Mouse (Mus musculus): ENCODE measurements at regions not wholly inside any gene's neighbourhood (a gene's known extent, or its start where the extent isn't known, plus 50 kb on each side); places are given as distances from the start of the nearest gene placed in this dataset.

- DNase-seq (ENCODE audit: low spot score in 2 of 2) = no peak
These were observed 135.5 kb upstream of the Med13l start for GRCm38 (mm10) chr5:118424764-118425568.

DNA sequence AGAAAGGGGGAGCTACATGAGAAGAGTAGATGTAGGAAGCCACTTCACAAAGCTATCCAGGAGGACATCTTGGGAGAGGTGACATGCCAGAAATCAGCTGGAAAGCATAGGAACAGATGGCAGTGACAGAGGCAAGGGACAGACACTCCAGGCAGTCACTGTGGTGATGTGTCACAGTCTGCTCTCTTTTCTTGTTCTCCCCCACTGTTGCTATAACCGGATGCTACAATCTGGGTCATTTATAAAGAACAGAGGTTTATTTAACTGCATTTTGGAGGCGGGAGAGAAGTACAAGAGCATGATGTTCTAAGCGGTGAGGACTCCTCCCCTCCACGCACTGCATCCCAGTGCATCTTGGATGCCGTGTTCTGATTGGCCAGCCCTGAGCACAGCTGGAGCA, 133.8 kb upstream of the Med13l start:
- no peak for DNase-seq (ENCODE audit: low spot score in 2 of 2)

- no peak for DNase-seq (ENCODE audit: low spot score in 2 of 2)
These were observed 132.0 kb upstream of the Med13l start for GRCm38 (mm10) chr5:118428323-118429095.

- no peak for DNase-seq (ENCODE audit: low spot score in 2 of 2)
These were observed 126.9 kb upstream of the Med13l start for GRCm38 (mm10) chr5:118433599-118433998.

- no peak for DNase-seq (ENCODE audit: low spot score in 2 of 2)
These were observed 125.5 kb upstream of the Med13l start for GRCm38 (mm10) chr5:118434718-118435555.

- DNase-seq (ENCODE audit: low spot score in 2 of 2) = no peak
These were observed 124.9 kb upstream of the Med13l start for GRCm38 (mm10) chr5:118435556-118435950.

DNA sequence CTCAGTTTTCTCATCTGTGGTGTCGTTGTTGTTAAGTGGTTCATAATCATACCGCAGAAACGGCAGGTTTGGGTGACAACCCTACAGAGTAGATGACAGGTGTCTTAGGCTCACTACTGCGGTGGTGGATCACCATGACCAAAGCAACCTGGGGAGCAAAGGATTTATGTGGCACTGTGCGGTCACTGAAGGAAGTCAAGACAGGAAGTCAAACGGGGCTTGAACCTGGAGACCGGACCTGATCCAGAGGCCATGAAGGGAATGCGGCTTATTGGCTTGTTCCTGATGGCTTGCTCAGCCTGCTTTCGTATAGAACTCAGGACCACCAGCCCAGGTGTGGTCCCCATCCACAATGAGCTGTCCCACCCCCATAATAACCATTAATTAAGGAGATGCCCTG, 124.4 kb upstream of the Med13l start:
- DNase-seq (ENCODE audit: low spot score in 2 of 2) = no peak

- no peak for DNase-seq (ENCODE audit: low spot score in 2 of 2)
These were observed 123.8 kb upstream of the Med13l start for GRCm38 (mm10) chr5:118436474-118437306.

GRCm38 (mm10) chr5:118437307-118437610, 123.2 kb upstream of the Med13l start:
- DNase-seq (ENCODE audit: low spot score in 2 of 2) = no peak

DNA sequence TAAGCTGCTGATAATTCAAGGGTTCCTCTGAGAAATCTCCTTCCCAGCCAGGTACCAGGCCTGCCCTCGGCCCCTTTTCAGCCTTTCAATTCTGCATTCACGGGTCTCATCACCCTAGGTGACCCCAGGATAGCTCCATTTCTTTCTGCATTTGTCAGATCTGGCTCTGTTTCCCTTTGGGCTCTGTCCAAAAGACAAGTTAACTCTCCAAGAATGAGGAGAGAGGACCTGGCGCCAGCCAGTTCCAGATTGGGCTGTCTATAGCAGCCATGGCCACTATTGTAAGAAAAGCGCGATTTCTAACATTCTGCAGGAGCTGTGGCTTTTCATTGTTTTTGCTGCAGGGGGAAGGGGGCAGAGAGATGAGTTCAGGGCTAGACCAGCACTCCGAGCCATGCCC, 122.5 kb upstream of the Med13l start:
- no peak for DNase-seq (ENCODE audit: low spot score in 2 of 2)

GRCm38 (mm10) chr5:118444538-118445251, 115.8 kb upstream of the Med13l start:
- no peak for DNase-seq (ENCODE audit: low spot score in 2 of 2)

DNA sequence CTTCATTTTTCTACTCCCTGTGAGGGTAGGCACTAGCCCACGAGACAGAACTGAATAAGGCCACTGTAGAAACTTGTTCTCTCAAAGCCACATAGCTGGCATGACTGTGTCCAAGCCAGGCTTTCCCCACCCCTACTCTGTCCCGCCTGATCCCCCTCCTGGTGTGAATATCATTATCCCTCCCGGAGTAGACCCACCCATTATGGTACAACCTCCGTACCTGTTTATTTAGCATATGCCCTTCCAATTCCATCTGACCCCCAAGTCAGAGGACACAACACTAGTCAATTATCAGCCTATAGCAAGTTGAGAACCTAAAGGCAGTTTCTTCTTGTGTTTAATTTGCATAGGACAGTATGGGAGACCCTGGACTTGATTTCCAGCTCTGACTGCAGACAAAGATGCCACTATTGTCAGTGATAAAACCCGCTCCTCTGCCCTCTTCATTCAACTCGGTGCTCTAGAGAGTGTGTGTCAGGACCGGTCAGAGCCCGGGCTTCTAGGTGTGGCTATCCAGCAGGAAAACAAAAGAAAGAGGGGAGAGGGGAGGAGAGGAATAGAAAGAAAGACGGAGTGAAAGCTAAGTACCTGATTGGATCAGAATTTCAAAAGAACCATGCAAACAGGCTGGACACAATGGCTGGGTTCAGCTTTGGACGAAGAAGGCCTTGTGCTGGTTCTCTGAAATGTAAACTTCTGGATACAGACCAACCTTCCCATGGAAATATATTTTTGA, 115.1 kb upstream of the Med13l start:
- no peak for DNase-seq (ENCODE audit: low spot score in 2 of 2)

DNA sequence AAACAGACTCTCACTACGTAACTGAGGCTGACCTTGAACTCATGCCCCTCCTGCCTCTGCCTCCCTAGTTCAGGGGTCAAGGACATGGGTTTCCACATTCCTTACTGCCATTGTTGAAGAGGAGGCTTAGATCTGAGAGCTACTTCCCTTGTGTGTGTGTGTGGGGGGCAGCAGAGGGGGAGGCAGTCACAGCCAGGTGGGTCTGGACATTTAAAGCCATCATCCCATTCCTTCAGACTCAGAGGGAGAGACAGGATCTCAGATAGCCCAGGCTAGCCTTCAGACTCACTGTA, 114.5 kb upstream of the Med13l start:
- no peak for DNase-seq (ENCODE audit: low spot score in 2 of 2)

DNA sequence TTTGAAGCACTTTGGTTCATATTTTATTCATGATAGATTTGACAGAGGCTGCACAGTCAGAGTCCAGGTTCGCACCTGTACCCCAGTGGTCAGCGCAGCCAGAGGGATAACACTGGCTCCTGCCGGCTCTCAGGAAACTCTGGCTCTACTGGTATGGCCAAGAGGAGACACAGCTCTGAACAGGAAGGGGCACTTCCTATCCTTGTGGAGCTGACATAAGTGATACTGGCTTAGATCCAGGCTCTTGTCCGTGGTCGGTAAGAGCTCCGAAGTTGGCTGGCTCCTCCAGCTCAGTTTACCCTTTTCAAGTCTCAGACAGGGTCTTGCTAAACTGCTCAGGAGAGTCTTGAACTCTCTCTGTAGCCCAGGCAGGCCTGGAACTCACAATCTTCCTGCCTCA, 113.6 kb upstream of the Med13l start:
- no peak for DNase-seq (ENCODE audit: low spot score in 2 of 2)

GRCm38 (mm10) chr5:118447366-118447765, 113.1 kb upstream of the Med13l start:
- DNase-seq (ENCODE audit: low spot score in 2 of 2) = no peak

DNA sequence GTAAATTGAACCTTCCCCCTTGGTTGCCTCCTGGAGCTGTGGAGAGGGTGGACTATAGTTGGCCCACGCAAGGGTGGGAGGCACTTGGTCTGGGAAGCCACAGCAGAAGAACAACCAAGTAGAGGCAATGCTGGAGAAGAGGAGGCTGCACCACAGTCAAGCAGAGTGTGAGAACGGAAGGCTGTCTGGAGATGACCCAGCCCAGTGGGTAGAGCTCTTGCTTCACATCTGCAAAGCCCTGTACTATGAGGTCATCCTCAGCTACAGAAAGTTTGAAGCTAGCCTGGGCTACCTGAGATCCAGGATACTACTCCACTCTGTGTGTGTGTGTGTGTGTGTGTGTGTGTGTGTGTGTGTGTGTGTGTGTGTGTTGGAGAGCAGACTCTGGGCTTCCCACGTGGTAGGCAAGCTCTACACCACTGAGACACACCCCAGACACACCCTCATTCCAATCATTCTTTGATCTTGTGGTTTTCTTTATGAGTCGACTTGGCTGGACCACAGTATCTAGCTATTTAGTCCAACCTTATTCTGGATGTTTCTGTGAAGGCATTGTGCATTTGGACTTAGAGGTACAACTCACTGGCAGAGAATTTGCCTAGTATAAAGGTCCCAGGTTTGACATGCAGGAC, 111.5 kb upstream of the Med13l start:
- no peak for DNase-seq (ENCODE audit: low spot score in 2 of 2)

DNA sequence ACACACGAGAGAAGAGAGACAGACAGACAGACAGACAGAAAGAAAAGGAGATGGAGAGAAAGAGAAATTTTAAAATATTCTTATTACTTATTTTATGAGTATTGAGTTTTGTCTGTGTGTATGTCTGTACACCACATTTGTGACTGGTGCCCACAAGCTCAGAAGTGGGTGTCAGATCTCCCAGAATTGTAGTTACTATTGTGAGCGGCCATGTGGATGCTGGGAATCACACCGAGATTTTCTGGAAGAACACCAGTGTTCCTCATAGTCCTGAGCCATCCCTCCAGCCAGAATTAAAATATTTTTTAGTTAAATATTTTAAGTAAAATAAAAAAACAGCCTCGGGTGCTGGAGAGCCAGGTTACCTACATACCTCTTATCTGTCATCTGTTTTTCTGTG, 110.6 kb upstream of the Med13l start:
- DNase-seq (ENCODE audit: low spot score in 2 of 2) = no peak

DNA sequence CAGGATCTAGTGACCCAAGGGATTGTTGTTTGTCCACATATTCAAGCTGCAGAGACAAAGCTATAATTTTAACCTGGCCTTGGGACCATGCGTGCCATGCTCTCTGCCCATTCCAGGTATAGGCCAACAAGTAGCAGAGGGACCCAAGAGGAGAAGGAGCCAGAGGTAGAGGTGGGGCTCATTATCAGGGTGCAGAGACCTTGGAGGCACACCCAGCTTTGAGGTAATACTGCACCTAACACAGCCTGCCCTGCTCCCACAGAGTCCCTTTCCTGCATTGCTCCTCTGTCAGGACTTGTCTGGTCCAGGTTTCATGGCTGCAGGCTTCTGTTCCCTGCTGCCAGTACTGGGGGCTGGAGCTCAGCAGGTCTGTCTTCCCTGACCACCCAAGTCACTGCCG, 108.4 kb upstream of the Med13l start:
- no peak for DNase-seq (ENCODE audit: low spot score in 2 of 2)

DNA sequence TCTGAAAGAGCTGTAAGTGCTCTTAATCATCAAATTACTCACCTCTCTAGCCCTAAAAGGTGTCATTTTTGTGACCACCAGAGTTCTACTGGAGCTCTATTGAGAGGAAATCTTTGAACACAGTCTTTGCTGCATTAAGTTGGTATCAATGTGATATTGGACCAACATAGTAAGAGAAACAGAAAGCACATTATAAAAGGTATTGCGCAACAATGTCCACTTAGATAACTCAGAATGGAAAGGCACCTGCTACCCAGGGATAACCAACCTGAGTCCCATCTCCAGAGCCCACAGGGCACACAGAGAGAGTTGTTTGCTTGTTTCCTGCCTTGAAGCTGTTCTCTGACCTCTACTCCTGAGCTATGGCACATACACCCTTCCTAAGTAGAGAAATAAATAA, 106.4 kb upstream of the Med13l start:
- no peak for DNase-seq (ENCODE audit: low spot score in 2 of 2)

All from spleen, postnatal 14 days (tissue).